Mouse (Mus musculus): Measurements from ENCODE around the gene Ncoa5.

GRCm38 (mm10) chr2:164975611-164976010, 59.1 kb downstream of the Ncoa5 start:
- TF ChIP-seq CTCF (IDR thresholded peaks at IDR 0.05; ENCODE audit: extremely low read depth, insufficient read depth, low read length) (no peak), POLR2A (IDR thresholded peaks at IDR 0.05; ENCODE audit: extremely low read depth, insufficient read depth, low read length) (no peak)

All from cortical plate, adult 2 months (tissue).